ENCODE assay signal across 9 mouse cellular contexts in genomic region chr16:33733864-33734263, GRCm38 (mm10). TPM values are rescaled to one million over a fixed set of nuclear protein-coding genes. Genes with fewer than 3 reads are reported as not detected.
A peak's percentile ranks its signal among the peaks of the same experiment; 100 is the strongest.
DNase-seq lines count a peak whose midpoint lies in the region; ATAC-seq and TF ChIP-seq lines count a peak whose summit lies in the region.
"Had no signal": no experiment of that assay in that cellular context is flagged by ENCODE, and none has a peak within 500 bp of the region (broad histone marks: within the 10 kb centered on the region; RNA-seq: fewer than 3 reads in every experiment).

No protein-coding gene starts in this region.

- 0 out of 2 replicates have a peak, but pooled peaks have one; percentile 31 for ATAC-seq in granulocyte monocyte progenitor cell, adult 5-6 weeks (replicated peaks; ENCODE audit: poor library complexity, severe bottlenecking)
- ATAC-seq in erythroblast, adult 5-6 weeks (replicated peaks; ENCODE audit: low FRiP score, poor library complexity, severe bottlenecking), result no peak

- no peak for TF ChIP-seq POLR2A in spleen, adult 2 months (IDR thresholded peaks at IDR 0.05; ENCODE audit: low read depth, low read length)

- TF ChIP-seq CTCF in gastrocnemius, adult 2 months (IDR thresholded peaks at IDR 0.05), result no peak
- TF ChIP-seq CTCF in spleen, adult 2 months (IDR thresholded peaks at IDR 0.05; ENCODE audit: extremely low read depth, insufficient read depth, insufficient read length, insufficient replicate concordance), result no peak

- H3K4me3 ChIP-seq in gastrocnemius, adult 2 months, result no peak overlapping the region
- no peak overlapping the region for H3K4me3 ChIP-seq in spleen, adult 2 months (ENCODE audit: extremely low read depth, insufficient read depth, insufficient read length)

- intact Hi-C loops in gastrocnemius, adult 2 months (cut with DNase I), result no loop called here

- H3K27ac ChIP-seq in gastrocnemius, adult 2 months, result peak overlapping the region; percentile 46; the same call in 1 of the 2 replicates
- H3K27ac ChIP-seq in spleen, adult 2 months (ENCODE audit: insufficient read depth, low read length), result peak overlapping the region; percentile 84

- 68% methylated on average over 6 of the region's 6 CpGs for WGBS in spleen, adult 2 months

- H3K36me3 ChIP-seq in spleen, adult 2 months (ENCODE audit: control insufficient read depth, insufficient read depth, low read length), result peaks cover 11% of the 10 kb centered on the region; the same call in 1 of the 2 replicates

- peaks cover 34% of the 10 kb centered on the region; the same call in 1 of the 2 replicates for H3K4me1 ChIP-seq in spleen, adult 2 months (ENCODE audit: control insufficient read depth, insufficient read depth, insufficient read length)

- H3K27me3 ChIP-seq in spleen, adult 2 months (ENCODE audit: control insufficient read depth, insufficient read depth, low read length), result no peaks in the 10 kb centered on the region

- DNase-seq in gastrocnemius, adult 2 months, result no peak
- no peak for DNase-seq in gastrocnemius, postnatal 25 days
- no peak for DNase-seq in spleen, adult 2 months (ENCODE audit: low read depth in 1 of 2, low spot score in 2 of 2)
- DNase-seq in spleen, adult 18-20 months, result no peak
- no peak for DNase-seq in yolk sac, embryonic 10.5 days (ENCODE audit: low spot score)
- no peak for DNase-seq in left cerebral cortex, adult 11 months (ENCODE audit: low spot score)

RNA-seq across cellular contexts. Expression of gene Heg1, which starts 49.7 kb away (rescaled TPM):
- total RNA-seq in gastrocnemius, adult 2 months (2021), result 10 to 100 TPM; 30.4 to 43.3 TPM
- 10 to 100 TPM; 46.0 to 47.0 TPM for total RNA-seq in gastrocnemius, postnatal 25 days (2021)
- polyA plus RNA-seq in spleen, adult 2 months (2012; rRNA removed), result 36.0 and 42.4 TPM in 2 replicates
- 30.9 and 34.2 TPM in 2 replicates for total RNA-seq in granulocyte monocyte progenitor cell, adult 5-6 weeks (2014; fragmentation: Nextera tagmentation)
- 20.8 and 24.9 TPM in 2 replicates for total RNA-seq in granulocyte monocyte progenitor cell, adult 5-6 weeks (2017)
- 3.7 and 7.5 TPM in 2 replicates for total RNA-seq in erythroblast, adult 5-6 weeks (2015; ENCODE audit: low replicate concordance)
- 2.4 and 6.4 TPM in 2 replicates for total RNA-seq in erythroblast, adult 5-6 weeks (2017; ENCODE audit: low replicate concordance)

RNA-seq across cellular contexts. Expression of gene Muc13, which starts 60.0 kb away (rescaled TPM):
- not detected for total RNA-seq in gastrocnemius, adult 2 months (2021)
- total RNA-seq in gastrocnemius, postnatal 25 days (2021), result not detected
- polyA plus RNA-seq in spleen, adult 2 months (2012; rRNA removed), result 2.6 and 2.8 TPM in 2 replicates
- total RNA-seq in granulocyte monocyte progenitor cell, adult 5-6 weeks (2014; fragmentation: Nextera tagmentation), result 41.1 and 69.5 TPM in 2 replicates
- total RNA-seq in granulocyte monocyte progenitor cell, adult 5-6 weeks (2017), result 53.2 and 60.5 TPM in 2 replicates
- total RNA-seq in erythroblast, adult 5-6 weeks (2015; ENCODE audit: low replicate concordance), result 7.9 and 9.2 TPM in 2 replicates
- total RNA-seq in erythroblast, adult 5-6 weeks (2017; ENCODE audit: low replicate concordance), result 4.4 and 6.6 TPM in 2 replicates
- total RNA-seq: adrenal gland, adult 18-20 months had no signal

Comparison
In these comparisons a context has a peak if more than half of its experiments do, and no peak if none do; other contexts are left out.
1. RNA of gene Muc13, which starts 60.0 kb away (total RNA-seq): 41.1 to 69.5 TPM in granulocyte monocyte progenitor cell, adult 5-6 weeks and 4.4 to 9.2 TPM in erythroblast, adult 5-6 weeks; not detected in gastrocnemius, adult 2 months and not detected in gastrocnemius, postnatal 25 days; every median in the first group is over 4 times any median in the second.